Mouse (Mus musculus) WW6 (cell line): ENCODE results near the gene Car5a.

ENCODE experiments used
- DNase-seq: peaks from one replicate; pipeline ENCODE4 v3.0.0-alpha.2; 2013; ENCODE audit warnings: low read depth, low spot score

Gene Car5a

DNA sequence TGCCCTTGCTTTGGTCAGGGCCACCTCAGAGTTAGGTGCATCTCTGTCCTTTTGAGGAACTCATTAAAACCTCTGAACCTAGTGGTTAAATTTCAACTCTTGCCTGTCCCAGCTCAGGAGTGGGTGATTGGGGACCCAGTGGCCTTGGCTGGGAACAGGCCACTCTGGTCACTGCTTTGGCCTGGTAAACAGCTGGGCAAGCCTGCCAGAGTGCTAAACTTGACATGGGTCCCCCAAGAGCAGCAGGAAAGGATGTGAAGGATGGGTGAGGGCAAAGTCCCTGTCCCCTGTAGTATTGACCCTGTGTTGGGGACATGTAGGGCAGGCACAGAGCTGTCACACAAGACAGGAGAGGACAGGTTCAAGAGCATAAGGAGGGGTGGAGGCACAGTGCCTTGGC, at the start of gene Car5a:
Gene Car5a, minus strand, starts transcription at position 74 of the 400 bp plus-strand sequence.
- no peak for DNase-seq

DNA sequence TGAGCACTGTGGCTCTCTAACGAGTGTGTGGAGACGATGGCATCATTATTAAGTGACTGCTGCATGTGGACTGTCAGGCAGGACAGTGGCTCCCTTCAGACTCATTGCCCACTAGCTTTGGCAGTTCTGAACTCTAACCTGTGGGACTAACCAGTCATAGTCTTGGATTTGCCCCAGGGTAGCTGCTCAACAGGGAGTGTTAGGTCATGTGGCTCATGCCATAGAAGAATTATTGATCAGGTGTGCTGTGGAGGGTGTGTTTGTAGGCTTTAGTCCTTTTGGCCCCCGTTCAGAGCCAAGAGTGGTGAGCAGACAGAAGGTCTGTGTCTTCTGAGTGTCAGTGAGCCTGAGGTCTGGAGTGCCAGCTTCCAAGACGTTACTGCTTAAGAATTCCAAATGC, 48.2 kb upstream of the Car5a start:
- no peak for DNase-seq

DNA sequence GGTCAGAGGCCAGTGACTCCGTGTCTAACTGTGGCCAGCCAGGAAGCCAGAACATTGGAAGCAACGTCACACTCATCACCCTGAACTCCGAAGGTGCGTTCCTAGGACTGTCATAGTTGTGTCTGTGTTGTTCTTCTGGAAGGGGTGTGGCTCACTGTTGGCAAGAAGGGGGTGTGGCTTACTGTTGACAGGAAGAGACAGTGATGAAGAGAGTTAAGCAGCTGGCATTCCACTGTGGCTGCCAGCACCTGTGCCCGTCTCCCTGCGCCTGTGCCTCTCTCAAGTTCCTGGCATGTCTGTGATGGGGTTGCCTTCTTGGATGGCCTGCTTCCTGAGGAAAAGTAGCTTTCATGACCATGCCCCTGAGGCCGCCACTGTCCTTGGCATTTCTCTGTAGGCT, 46.9 kb upstream of the Car5a start:
- DNase-seq: no peak

DNA sequence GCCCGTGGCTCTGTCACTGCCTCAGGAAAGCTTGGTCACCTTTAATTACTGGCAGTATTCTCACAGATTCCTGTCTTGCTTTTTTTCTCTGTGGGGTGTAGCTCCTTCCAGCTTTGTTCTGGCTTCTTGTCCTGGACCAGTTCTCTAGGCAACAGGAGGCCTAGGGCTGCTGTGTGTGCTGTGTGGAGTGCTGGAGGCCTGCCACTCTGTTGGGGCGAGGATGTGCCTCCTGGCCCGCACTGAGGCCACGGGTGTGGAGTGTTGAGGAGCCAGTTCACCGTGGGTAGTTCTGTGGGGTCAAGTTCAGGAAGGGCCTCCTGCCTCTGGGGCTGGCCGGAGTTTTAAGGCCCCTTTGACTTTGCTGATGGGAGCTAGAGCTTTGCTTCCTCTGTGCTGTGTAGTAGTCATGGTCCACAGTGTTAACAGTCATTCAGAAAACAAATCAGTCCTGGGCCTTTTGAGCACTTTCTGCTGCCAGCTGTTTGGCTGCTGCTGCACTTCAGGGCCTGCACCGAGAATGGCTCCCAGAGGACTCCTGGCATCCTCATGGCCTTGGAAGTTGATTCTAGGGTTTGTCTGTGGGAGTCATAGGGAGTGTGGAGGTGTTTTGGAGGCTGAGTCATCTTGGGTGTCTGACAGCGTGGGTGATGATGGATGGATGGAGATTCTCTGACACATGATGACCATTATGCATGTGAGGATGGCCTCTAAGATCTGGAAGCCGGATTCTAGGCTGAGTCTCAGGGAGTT, 46.0 kb upstream of the Car5a start:
- DNase-seq: no peak

DNA sequence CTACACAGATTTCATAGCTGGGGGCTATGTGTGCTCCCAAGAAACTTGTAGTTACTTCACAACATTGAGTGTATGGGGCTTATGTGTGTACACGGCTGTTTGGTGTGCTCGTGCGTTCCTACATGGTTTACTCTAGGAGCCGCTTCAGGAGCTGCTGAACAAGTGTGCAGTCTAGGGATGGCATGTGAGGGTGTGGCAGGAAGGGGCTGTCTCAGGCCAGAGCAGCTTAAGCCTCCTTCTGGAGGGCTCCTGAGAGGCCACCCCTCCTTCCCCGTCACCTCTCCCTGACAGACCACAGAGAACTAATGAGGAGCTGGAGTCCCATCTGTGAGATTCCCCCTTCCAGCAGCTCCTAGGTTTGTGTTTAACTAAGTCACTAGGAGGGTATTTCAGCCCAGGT, 43.2 kb upstream of the Car5a start:
- no peak for DNase-seq

DNA sequence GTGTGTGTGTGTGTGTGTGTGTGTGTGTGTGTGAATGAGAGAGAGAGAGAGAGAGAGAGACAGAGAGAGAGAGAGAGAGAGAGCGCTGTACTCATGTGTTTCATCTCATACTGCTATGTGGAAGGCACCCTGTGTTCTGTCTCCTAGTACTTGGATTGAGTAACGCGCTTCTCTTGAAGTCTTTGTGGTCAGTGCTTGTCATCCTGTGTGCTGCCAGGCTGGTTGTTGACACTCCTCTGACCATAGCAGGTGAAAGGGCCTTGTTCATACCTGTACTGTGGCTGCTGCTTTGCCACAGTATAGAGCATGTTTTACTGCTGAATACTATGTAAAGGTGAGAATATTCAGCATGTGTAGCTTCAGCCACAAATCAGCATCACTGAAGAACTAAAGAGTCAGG, 41.0 kb upstream of the Car5a start:
- DNase-seq: no peak

DNA sequence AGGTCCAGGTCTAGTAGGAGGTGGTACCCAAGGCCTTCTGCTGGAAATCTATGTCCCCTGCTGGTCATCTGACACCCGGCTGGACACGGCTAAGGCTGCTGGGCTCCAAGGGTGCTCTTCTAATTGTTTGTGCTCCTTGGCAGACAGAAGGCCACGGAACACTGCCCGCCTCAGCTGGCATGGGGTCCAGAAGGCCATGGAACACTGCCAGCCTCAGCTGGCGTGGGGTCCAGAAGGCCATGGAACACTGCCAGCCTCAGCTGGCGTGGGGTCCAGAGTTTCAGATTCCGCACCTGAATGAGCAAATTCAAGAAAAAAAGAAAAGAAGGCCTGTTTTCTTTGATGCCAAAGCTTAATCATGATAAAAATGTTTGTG, 36.8 kb upstream of the Car5a start:
- DNase-seq: no peak

DNA sequence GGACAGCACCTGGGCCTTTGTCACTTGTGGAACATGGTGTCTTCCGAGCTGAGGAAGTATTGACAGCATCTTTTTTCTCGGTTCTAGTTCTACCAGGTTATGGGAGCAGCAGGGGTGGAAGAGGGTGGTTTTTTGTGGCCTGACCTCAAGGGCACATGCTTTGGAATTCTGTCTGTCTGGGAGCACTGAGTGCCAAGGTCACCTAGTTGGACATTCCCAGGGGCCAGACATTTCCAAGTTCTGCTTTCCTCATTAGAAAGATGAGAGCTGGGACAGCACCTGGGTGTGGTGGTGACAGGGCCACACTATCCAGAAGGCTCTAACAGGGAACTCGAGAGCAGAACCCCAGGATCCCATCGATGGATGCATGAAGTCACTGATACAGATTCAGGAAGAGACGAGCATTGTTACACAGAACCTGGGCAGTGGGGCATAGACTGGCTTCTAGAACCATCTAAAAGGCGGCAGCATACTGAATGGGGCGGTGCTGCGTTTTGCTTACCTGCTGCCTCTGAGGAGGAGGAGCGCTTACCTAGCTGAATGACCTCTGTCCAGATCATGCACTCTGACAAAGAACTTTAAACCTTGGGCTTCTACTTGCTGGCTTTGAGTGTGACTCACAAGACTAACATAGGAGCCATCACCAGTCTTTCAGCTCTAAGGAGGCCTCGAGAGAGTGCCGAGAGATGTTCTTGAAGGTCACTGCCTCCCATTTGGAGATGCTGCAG, 36.3 kb upstream of the Car5a start:
- DNase-seq: no peak

DNA sequence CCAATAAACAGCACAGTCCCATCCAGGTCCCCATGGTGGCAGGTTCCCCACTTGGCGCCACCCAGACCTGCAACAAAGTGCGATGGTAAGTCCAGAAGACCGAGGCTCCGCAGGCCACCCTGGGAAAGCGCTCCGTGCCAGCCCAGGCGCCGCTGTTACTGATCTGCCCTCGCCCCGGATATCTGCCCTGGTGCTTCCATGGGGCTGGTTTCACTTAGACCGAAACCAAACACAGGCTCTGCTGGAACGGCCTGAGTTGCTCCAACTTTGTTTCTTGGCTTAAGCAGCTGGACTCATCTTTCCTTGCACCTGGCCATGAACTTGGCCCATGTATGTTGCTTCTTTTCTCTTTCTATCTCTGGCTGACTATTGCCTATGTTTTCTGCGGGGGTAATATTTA, 34.0 kb upstream of the Car5a start:
- no peak for DNase-seq

DNA sequence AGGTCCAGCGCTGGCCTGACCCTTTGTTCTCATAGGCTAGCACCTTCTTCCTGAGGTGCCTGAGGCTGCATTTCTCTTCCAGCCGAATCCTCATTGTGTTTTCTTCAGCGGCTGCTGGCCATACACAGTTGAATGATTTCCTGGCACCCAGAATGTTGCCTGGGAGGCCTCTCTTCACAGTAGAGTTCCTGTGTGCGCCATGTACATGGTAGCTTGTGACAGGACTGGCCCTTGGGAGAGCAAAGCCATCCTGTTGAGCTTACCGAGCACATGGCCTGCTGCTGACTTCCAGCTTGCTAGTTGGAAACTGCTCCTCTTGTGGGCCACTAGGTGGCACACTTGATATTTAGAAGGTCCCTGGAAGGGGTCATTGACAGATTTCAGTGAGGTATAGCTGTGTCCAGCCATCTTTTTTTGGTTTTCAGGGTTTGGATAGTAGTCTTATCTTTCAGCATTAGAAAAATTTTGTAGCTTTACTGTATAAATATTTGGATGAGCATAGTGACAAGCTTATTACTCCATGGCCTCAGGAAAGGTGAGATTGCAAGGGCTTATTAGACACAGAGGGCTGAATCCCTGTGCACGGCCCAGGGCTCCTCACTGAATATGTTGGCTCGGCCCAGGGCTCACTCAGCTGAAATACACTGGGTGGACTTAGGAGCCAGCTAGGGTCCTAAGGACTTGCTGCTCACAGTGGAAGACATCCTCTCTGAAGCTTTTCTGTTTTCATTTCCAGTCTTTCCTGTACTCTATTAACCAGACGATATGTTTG, 33.3 kb upstream of the Car5a start:
- DNase-seq: peak; percentile 31

DNA sequence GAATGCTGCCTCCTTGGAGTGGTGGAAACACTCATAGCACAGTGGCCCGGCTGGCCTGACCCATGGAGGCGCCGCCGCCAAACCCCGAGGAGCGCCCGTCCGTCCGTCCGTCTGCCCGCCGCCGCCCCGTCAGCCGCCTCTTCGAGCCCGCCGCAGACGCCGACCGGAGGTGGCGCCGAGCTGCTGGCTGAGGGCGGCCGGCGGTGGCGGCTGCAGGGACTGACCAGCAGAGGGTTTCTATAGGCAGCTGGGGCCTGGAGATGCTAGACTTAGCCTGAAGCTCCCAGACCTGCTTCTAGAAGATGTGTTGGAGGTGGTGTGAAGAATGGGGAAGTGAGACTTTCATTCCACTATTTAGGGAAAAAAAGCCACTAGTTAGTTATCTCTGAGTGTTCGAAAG, 29.2 kb upstream of the Car5a start:
- DNase-seq: no peak

DNA sequence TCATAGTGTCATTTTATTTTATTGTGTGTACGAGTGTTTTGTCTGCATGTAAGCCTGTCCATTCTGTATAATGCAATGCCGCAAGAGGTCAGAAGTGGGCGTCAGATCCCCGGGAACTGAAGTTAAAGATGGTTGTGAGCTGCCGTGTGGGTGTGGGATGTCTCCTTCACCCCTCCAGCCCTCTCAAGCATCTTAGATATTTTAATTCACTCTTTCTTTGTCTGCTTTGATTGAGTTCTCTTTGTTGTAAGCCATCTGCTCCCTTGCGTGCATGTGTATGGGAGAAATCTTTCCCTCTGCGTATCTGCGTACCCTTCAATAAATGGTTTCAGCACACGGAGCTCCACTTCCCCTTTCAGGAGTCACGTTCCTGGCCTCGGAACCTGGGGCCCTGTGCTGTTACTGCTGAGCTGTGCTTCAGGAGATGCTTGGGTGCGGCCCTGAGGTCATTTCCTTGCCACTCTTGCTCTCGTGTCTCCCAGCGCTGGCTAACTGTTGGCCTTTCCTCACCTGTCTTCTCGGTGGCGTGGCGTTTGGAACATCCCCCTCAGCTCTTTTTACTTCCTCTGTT, 26.9 kb upstream of the Car5a start:
- DNase-seq: no peak

DNA sequence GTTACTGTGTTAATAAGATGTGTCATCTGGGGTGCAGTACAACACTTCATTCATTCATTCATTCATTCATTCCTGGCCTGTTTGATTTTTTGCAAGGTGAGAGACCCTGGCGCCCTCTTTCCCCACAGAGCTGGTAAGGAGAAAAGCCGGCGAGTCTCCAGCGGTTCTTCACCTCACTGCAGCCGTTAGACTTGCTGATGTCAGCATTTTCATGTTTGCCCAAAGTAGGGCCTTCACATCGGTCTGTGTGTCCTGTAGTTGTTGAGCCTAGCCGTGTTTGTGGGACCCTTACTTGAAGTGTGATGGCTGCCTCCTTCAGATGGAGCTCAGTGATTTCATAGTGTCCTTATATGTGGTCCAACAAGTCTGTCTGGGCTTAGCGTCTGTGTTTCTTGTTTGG, 25.5 kb upstream of the Car5a start:
- DNase-seq: no peak

DNA sequence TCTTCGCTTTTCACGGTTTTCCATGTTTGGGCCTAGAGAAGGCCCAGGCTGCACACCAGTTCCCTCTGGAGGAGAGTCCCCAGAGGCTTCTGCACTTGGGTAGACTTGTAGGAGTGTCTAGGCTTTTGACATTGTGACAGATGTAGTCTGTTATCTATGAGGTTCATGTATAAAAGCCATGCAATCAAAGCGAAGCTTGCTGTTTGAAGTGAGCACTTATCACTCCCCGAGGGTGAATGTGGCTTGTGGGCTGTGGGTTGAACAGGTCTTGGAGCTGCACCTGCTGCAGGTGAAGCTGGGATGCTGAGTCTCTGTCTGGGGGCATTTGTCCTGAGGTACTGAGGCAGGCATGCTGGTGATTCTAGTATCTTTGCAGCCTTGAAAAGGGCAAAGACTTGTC, 23.8 kb upstream of the Car5a start:
- no peak for DNase-seq

DNA sequence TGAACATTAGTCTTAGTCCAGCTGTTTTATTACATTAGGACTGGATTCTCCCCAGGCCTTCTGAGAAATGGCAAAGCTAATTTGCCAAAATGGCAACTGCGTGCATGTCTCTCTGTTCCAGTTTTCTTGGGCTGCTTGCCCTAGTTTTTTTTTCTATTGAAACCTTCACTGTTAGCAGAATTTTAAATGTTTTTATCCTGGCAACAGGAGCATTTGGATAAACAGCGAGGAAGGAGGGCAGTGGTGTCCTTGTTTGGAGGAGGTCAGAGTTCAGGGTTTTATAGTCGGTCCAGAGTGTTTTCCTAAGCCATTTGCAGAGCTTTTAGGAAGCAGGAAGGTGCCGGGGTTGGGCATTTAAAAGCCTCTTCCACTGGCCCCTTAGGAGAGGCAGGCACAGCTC, 23.3 kb upstream of the Car5a start:
- DNase-seq: no peak

DNA sequence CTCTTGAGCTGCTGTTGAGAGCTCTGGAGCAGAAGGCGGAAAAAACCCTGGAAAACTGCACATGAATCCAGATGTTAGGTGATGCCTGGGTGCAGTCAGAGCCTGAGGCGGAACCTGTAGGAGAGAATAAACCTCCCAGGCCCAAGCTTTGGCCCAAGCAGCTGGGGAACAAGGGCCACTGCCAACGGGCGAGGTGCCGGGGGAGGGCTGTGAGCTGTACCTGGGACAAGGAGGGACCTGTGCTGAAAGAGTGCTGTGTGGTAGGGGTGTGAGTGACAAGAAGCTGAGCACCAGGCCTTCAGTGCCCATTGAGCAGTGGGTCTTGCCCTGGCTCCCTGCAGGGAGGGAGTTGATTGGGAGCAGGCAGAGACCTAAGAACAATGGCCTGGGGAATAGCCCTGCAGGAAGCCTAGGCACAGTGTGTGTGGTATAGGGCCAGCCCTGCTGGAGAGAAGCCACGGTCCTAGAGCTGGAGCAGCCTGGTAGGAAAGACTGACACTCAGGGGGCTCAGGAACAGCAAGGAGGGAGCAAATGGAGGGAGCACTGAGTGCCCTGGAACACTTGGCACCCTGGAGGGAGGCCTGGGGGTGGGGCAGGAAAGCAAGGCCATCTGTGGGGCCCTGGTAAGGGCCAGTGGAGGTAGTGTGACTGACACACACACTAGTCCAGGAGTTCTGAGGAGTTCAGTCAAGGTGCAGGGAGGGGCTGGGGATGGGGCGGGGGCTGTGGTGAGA, 22.2 kb upstream of the Car5a start:
- DNase-seq: no peak

DNA sequence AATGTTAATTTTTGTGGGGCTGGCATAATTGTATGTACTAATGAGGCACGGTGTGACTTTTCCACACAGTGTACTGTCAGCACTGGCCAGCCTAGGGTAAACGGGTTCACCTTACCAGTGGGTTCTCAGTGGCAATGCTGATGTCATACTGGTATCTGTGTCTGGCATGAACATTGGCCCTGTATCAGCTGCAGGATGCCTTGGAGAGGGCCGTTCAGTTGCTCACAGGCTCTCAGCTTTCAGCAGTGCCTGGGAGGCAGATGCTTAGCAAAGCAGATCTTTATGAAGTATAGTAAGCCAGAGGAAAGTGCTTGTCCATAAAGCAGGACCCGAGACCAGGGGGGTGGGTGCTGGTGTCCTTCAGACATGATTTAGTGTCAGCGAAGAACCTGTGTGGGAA, 21.4 kb upstream of the Car5a start:
- DNase-seq: no peak

DNA sequence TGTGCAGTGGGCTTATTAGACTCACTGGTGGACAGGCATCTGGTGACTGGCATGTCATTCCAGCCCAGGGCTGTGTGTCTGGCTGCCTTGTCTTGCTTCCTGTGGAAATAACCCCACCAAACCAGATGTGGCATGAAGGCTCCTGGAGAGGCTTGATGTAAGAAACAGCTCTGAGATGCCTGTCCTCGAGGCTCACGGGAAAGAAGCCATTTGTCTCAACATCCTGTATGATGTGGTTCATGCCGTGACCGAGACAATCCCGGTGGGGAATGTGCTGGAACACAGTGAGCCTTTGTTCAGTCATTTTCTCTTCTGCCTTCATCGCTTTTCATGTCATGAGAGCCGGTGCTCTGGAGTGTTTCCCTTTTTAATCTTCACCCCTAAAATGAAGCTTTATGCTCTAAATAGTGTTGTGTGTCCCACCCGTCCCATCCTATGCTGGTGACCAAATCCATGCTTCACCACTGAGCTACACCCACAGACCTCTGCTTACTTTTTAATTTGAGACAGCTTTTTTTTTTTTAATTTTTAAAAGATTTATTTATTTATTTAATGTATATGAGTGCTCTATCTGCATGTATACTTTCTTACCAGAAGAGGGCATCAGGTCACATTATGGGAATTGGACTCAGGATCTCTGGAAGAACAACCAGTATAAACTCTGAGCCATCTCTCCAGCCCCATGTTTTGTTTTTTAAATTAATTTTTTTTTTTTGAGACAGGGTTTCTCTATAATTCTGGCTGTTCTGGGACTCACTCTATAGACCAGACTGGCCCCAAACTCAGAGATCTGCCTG, 20.2 kb upstream of the Car5a start:
- no peak for DNase-seq

DNA sequence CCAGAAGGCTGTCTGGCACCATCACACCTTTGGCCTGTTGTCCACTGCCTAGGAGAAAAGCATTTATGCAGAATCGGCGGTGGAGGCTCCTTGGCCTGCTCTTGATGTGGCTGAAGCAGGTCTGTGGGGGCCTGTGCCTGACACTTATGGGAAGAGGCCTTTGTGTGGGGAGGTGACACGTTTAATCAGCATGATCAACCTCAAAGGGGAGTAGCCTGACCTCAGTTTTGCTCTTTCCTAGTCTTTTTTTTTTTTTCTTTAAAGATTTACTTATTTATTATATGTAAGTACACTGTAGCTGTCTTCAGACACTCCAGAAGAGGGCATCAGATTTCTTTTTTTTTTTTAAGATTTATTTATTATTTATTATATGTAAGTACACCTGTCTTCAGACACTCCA, 18.2 kb upstream of the Car5a start:
- DNase-seq: no peak

DNA sequence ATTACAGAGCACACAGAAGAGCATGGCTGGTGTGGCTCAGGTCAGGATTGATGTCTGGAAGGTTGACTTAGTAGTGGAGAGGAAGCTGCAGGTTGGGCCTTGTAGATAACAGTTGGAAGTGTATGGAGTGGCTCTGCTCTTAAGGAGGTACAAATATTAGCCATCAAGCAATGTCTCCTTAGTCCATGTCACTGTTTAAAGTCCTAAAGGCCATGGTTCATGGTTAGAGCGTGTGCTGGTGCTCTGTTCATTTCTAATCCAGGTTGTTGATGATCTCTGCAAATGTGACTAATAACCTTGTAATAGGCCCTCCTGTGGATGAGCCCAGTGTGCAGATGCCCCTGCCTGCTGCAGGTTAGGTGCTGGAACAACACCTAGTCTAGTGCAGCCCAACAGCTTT, 13.7 kb upstream of the Car5a start:
- no peak for DNase-seq
